Mouse (Mus musculus) hematopoietic stem cell, adult 5-6 weeks (primary cell): Measurements from ENCODE around the gene Gm37240. TPM values are rescaled to one million over a fixed set of nuclear protein-coding genes. Genes with fewer than 3 reads are reported as not detected.
"Not testable (repeated sequence)": the region's sequence is repeated elsewhere in the genome, so short reads cannot be mapped to it uniquely, and the experiment has no call there.

Source experiments
- ATAC-seq, 2 experiments: fragments of 125-278 bp in 1 of 2; replicated peaks in 1 of 2; 2 replicates each; pipeline ENCODE4 v1.8.0; 2016 to 2017; ENCODE audit warnings: inconsistent platforms in 2 of 2, mild to moderate bottlenecking in 2 of 2, moderate number of reproducible peaks in 2 of 2, low read depth in 1 of 2, moderate TSS enrichment in 1 of 2; ENCODE audit not compliant: low FRiP score in 2 of 2, poor library complexity in 2 of 2, severe bottlenecking in 2 of 2, insufficient read depth in 1 of 2, low TSS enrichment in 1 of 2
- total RNA-seq: library from RNA; stranded (forward); fragments of 172-1452, 232-1000 nt; gene quantifications from 2 replicates; pipeline ENCODE4 v1.2.3, GENCODE M21; 2017

Gene Gm37240
- total RNA-seq, 1 experiment from 2014 or later = not detected

GRCm38 (mm10) chr3:84865684-84866083 lies 1021.6 kb downstream of the Gm37240 start:
- ATAC-seq = no peak

DNA sequence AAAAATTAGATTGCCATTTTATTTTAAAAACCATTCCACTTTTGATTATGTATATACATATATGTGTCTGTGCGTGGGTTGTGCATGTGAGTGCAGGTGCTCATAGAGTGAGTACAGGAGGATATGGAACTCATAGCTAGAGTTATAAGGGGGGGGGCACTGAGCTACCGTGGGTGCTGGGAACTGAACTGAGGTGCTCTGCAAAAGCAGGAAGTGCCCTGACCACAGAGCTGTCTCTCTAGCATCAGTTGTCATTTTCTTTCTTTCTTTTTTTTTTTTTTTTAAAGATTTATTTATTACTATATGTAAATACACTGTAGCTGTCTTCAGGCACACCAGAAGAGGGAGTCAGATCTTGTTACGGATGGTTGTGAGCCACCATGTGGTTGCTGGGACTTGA lies 1025.5 kb downstream of the Gm37240 start:
- not testable (repeated sequence) for ATAC-seq

GRCm38 (mm10) chr3:84860669-84861068 lies 1026.6 kb downstream of the Gm37240 start:
- ATAC-seq = no peak

GRCm38 (mm10) chr3:84854440-84854839 lies 1032.9 kb downstream of the Gm37240 start:
- no peak for ATAC-seq

DNA sequence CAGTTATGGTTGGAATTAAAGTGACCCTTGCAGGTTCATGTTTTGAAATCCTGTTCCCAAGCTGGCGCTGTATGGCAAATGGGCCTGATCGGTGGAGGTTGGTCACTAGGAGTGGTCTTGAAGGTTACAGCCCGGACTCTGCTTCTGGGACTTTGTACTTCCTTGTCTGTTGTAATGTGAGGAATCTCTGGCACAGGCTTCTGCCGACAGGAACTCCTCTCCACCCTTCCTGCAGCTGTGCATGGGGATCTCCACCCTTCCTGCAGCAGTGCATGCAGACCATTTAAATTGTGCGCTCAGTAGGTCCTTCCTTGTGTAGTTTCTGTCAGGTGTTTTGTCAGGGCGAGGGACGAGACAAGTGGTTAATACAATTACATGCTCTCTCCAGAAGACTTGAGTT lies 1034.4 kb downstream of the Gm37240 start:
- ATAC-seq = no peak

DNA sequence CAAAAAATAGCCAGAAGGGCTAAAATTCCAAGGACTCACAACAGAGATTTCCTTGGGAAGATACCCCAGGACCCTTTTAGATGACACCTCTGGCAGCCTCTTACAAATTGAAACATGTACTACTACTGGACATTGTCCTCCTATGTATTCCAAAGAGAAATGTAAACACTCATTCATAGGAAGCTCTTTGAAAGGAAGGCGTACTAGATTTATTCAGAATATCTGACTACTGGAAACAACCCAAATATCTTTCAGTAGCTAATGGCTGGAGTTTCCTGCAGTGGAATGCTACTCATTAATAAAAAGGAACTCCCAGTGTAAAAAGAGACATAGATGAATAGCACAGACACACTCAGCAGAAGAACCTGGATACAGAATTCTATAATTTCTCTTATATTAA lies 1035.5 kb downstream of the Gm37240 start:
- ATAC-seq = no peak

- ATAC-seq = no peak
These were observed 1036.9 kb downstream of the Gm37240 start for GRCm38 (mm10) chr3:84850418-84850817.

DNA sequence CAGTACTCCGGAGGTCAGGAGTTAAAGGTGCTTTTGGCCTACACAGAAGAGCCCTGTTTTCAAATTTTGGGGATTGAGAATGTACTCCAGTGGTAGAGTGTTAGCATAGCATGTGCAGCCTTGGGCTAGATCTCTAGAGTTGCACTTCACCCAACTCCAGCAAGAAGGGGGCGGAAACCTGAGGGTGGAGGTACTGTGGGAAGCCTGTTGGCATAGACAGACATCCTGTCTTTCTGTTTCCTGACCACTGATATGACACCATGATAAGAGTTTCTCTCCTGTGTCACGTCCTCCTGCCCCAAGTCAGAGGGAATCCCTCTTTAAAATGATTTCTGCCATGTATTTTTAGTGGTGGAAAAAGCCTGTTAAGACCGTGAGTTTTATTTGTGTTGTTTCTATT lies 1038.5 kb downstream of the Gm37240 start:
- ATAC-seq = peak; percentile 60 to 86

GRCm38 (mm10) chr3:84843594-84843993 lies 1043.7 kb downstream of the Gm37240 start:
- ATAC-seq = no peak

GRCm38 (mm10) chr3:84842793-84843192 lies 1044.5 kb downstream of the Gm37240 start:
- peak in 1 of 2 experiments; percentile 56; a peak in 1 of 4 replicates for ATAC-seq

DNA sequence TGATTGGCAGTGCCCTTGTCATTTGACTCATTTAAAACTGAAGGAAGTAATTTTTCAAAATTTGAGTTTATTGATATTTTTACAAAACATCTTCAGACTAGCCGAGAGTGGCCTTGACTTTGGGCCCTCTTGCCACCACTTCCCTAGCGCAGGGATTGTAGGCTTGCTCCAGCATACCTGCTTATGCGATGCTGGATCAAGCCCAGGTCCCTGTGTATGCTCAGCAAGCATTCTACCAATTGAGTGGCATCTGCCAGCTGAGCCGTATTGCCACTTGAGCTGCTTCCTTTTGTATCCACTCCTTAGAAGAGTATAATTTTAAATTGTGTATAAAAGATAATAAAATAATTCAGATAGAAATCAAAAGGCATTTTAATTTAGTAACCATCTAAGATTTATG lies 1046.0 kb downstream of the Gm37240 start:
- ATAC-seq = no peak

- no peak for ATAC-seq
These were observed 1047.8 kb downstream of the Gm37240 start for GRCm38 (mm10) chr3:84839499-84839898.

DNA sequence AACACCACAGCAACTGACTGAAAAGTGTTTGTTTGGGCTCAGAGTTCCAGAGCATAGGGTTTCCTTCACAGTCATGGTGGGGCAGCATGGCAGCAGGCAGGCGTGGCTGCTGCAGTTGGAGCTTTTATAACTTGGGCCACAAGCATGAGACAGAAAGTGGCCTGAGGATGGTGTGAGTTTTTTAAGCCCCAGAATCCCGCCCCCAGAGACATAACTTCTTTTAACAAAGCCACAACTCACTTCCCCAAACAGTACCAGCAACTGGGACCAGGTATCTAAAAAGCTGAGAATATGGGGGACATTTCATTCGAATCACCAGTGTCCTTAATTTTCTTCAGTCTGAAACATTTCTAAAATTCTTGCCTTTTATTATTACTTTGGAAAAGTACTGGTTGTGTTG lies 1049.3 kb downstream of the Gm37240 start:
- peak in 1 of 2 experiments; percentile 17; a peak in 1 of 4 replicates for ATAC-seq

GRCm38 (mm10) chr3:84836029-84836428 lies 1051.3 kb downstream of the Gm37240 start:
- ATAC-seq = no peak

- ATAC-seq = no peak
These were observed 1058.0 kb downstream of the Gm37240 start for GRCm38 (mm10) chr3:84829366-84829765.

GRCm38 (mm10) chr3:84827617-84828016 lies 1059.7 kb downstream of the Gm37240 start:
- ATAC-seq = peak; percentile 67 to 72; a peak in 3 of 4 replicates

DNA sequence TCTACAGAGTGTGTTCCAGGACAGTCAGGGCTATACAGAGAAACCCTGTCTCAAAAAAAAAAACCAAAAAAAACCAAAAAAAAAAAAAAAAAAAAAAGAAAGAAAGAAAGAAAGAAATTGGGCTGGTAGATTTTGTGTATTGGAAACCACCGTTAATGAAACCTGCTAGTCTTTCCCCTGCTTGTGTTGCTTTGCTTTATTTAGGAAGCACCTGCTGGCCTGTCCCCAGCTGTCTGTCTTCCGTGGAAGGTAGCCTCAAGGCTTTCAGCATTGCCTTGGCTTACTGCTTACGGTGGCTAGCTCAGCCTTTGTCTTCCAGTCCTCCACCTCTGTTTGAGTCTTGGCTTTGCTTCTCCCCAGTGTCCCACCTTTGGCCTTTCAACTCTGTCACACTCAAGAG lies 1060.4 kb downstream of the Gm37240 start:
- peak in 1 of 2 experiments; percentile 19; a peak in 1 of 4 replicates for ATAC-seq

GRCm38 (mm10) chr3:84826405-84826804 lies 1060.9 kb downstream of the Gm37240 start:
- no peak for ATAC-seq

GRCm38 (mm10) chr3:84825990-84826389 lies 1061.3 kb downstream of the Gm37240 start:
- no peak for ATAC-seq
